Mouse (Mus musculus): ENCODE measurements at regions not wholly inside any gene's neighbourhood (a gene's known extent, or its start where the extent isn't known, plus 50 kb on each side); places are given as distances from the start of the nearest gene placed in this dataset.

DNA sequence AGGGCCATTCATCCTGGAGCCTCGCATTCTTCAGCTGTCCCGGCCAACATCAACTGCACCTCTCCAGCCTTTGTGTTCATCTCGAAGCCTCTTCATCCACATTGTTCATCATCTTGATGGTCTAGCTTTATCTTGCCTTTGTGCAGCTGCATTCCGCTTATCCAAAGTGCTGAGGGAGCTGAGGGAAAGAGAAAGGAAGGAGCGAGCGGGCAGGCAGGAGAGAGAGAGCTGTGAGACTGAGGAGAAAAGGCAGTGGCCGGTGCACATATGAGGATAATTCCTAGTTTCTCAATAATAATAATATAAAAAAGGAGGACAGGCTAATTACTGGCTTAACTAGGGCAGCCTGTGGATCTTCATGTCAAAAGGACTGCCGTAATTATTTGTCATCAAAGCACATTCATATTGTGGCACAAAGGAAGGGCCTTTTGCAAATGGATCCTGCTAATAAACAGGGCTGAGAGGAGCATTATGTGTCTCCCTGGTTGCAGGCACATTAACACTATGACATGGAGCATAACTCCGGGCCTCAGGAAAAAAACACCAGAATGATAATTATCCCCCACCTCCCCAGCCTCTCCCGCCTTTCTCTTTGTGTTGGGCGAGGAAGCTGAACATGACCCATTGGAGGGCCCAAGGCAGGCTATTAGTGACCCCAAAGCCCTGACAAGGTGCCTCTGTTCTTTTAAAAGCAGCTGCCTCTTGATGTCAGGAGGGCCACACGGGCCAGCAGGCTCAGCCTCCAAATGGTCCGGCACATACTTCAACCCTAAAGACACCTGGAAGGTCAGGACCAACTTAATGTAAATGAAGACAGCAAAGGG, 751.9 kb downstream of the Bcl11a start:
- no peak for DNase-seq (ENCODE audit: low spot score)

DNA sequence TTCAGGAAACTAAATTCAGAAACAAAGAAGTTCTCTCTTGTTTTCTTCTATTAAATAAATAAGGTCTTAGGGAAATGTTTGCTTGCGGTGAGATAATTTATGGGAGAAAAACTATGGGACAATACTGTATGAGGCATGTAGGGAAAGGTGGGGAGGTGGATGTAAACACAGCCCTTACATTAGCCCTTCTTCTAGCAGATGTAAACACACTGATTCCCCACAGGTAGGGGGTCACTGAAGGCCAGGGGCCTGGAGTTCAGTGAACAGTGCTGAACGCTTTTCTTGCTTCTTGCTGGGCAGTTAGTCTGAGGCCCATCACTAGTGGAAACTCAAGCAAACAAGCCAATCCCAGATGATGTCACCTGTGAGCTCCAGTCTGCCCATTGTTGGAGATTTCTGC, 752.6 kb downstream of the Bcl11a start:
- DNase-seq (ENCODE audit: low spot score) = no peak

DNA sequence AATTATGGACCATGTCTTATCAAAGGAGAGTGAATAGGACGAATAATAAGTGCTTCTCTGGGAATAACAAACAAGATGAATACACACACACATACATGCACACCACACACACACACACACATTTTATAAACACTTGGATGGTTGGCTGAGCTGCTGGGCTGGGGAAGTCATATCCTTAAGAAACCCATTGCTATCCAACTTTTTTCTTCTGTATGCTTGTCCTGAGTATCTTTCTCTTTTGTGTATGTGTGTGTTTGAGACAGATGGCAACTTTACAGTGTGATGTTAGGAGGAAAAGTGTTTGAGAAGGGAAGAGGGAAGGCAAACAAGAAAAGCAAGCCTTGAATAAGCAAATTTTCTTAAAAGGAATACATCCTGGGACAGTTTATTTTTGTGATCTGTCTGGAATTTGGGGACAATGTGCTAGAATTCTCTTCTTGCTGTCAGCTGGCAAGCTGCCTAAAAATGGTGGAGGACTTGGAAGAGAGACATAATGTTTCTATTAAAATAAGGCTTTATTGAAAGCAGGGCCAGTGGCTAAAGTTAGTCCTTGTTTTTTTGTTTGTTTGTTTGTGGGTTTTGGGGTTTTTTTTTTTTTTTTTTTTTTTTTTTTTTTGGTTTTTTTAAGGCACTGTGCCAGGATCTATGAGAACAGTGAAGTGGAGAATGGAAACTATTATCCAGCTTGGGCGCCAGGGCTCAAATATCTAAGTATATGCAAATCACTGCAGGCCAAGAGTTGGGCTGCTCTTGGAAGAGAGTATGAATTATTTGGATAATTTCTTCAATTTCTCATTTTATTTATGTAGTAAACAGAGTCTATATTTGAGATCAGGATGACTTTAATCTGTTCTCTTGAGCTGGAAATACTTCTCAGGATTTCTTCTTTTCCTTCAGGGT, 766.2 kb downstream of the Bcl11a start:
- DNase-seq (ENCODE audit: low spot score) = no peak

DNA sequence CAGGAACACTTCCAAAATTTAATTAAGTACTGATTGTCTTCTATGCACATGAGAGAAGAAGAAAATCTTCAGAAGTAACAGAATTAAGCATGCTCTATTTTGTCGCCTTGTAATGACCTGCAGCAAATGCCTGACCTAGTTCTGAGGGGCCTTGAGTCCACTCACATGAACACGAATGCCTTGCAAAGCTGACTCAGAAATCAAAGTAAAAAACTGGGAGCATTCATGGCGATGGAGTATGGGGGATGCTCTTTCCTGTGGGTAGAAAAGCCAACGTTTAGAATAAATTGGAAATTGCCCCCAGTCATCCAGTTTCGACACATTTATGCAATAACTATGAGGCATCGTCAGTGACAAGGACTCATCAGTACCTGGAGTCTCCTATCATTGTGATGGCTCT, 779.1 kb downstream of the Bcl11a start:
- no peak for DNase-seq (ENCODE audit: low spot score)

DNA sequence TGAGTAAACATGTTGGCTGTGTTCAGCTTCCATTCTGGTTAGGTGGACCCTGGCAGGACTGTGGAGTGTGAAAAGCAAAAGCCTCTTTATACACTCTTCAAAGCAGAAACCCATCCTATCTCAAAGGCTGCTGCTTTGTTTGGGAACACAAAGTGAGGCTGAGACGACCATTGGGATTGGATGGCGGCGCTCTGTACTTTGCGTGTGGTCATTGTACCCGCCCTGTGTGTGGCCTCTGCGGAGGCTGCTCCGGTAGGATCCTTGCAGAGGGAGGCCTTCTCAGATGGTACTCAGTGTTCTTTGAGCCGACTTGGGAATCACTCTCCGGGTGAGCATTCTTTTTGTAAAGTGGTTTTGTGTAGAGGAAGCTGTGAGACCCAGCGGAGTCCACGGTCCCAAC, 786.8 kb downstream of the Bcl11a start:
- DNase-seq (ENCODE audit: low spot score) = no peak

DNA sequence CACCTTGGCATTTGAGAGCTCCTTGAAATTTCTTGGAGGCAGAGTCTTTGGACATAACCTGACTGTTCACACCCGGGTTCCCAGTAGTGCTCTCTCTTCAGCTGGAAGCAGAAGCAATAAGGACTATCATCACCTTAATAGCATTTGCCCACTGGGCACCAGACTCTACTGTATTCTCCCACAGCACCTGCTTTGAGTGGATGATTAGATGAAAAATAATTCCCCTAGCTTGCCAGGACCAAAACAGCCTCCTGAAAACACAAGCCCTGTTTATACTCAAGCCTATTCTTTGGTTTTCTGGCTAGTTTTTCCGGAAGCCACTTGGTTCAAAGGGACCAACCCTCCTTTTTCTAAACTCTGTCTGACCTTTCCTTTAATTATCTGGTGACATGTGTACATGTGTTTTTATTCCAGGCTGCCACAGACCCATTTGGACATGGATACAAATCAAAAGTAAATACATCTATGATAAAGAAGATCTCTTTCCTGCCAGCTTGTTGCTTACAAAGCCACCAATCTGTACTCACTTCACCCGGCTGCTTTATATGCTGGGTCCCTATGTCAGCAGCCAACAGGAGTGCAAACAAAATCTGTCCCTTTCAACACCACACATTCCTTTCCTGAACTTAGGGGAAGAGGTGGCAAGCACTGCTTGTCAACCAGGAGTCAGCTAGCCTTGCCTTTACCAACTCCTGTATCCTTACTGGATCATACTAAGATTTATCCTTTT, 787.4 kb downstream of the Bcl11a start:
- no peak for DNase-seq (ENCODE audit: low spot score)
